In the genomic region with DNA sequence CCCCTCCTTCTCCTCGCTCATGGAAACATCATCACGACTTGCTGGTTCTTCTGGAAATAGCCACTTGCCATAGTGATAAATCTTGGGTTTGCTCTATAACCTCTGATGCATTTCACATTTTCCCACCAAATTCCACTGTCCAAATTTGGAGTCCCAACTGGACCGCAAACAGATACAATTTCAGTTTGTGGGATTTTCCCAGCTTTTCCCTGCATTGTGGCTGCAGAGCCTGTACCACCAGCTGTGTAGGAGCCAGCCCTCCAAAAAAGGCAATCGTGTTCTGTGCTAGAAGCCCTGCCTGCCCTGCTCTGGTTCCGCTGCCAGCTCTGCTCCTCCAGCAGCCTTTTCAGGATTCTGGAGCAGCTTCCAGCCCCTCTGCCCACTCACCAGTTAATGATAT, we compare ENCODE assay signal across 17 mouse cellular contexts.
DNase-seq lines count a peak whose midpoint lies in the region; ATAC-seq lines count a peak whose summit lies in the region.
"Had no signal": no experiment of that assay in that cellular context is flagged by ENCODE, and none has a peak within 500 bp of the region (broad histone marks: within the 10 kb centered on the region; RNA-seq: fewer than 3 reads in every experiment).

No protein-coding gene starts in this region.

- peak; percentile 77 for DNase-seq in embryonic facial prominence, embryonic 14.5 days (ENCODE audit: low spot score)
- DNase-seq in embryonic facial prominence, embryonic 10.5 days (ENCODE audit: low spot score) = no peak
- peak; percentile 8 for DNase-seq in kidney, postnatal 14 days
- DNase-seq in 3134 (ENCODE audit: extremely low read depth, insufficient read length, low spot score) = peak; percentile 6
- DNase-seq in gastrocnemius, postnatal 25 days = peak; percentile 16
- DNase-seq in urinary bladder, adult 18-20 months (ENCODE audit: low spot score in 2 of 2) = no peak
- DNase-seq: adrenal gland, postnatal 10 days; cerebellum, postnatal 14 days; thymus, postnatal 36 days had no signal

- H3K4me3 ChIP-seq in embryonic facial prominence, embryonic 14.5 days (ENCODE audit: low read depth, low read length) = no peak overlapping the region
- no peak overlapping the region for H3K4me3 ChIP-seq in embryonic facial prominence, embryonic 10.5 days
- H3K4me3 ChIP-seq in kidney, embryonic 14.5 days (ENCODE audit: low read length) = no peak overlapping the region
- H3K4me3 ChIP-seq: embryonic facial prominence, embryonic 13.5 days; forebrain, embryonic 13.5 days; heart, embryonic 15.5 days; kidney, embryonic 15.5 days; limb, embryonic 15.5 days had no signal

- no peak for ATAC-seq in embryonic facial prominence, embryonic 14.5 days (ENCODE audit: low read depth)
- no peak for ATAC-seq in kidney, embryonic 14.5 days (ENCODE audit: low FRiP score, low TSS enrichment)
- ATAC-seq in cerebellum, adult (ENCODE audit: insufficient number of reproducible peaks, low FRiP score, low TSS enrichment) = no peak
- ATAC-seq: forebrain, embryonic 13.5 days; hindbrain, postnatal 0 days had no signal

- no peak overlapping the region for H3K27ac ChIP-seq in embryonic facial prominence, embryonic 14.5 days (replicated peaks; ENCODE audit: low read depth, low read length)
- H3K27ac ChIP-seq in embryonic facial prominence, embryonic 10.5 days (replicated peaks) = no peak overlapping the region
- no peak overlapping the region for H3K27ac ChIP-seq in kidney, embryonic 14.5 days (ENCODE audit: low read depth, low read length)
- H3K27ac ChIP-seq: embryonic facial prominence, embryonic 13.5 days; forebrain, embryonic 13.5 days; heart, embryonic 15.5 days; hindbrain, postnatal 0 days; kidney, embryonic 15.5 days; limb, embryonic 15.5 days had no signal

- H3K36me3 ChIP-seq in embryonic facial prominence, embryonic 14.5 days (ENCODE audit: control insufficient read depth, insufficient read depth, low read length) = no peaks in the 10 kb centered on the region
- no peaks in the 10 kb centered on the region for H3K36me3 ChIP-seq in embryonic facial prominence, embryonic 10.5 days (replicated peaks)
- no peaks in the 10 kb centered on the region for H3K36me3 ChIP-seq in kidney, embryonic 14.5 days (ENCODE audit: control insufficient read depth, insufficient read depth, low read length)
- H3K36me3 ChIP-seq: embryonic facial prominence, embryonic 13.5 days; heart, embryonic 15.5 days; kidney, embryonic 15.5 days; limb, embryonic 15.5 days had no signal

- H3K4me1 ChIP-seq in embryonic facial prominence, embryonic 14.5 days (ENCODE audit: control insufficient read depth, insufficient read depth, low read length) = no peaks in the 10 kb centered on the region
- peaks cover 3% of the 10 kb centered on the region; the same call in 1 of the 2 replicates for H3K4me1 ChIP-seq in embryonic facial prominence, embryonic 10.5 days
- 0 out of 2 replicates have a peak, but pooled peaks cover 3% of the 10 kb centered on the region for H3K4me1 ChIP-seq in kidney, embryonic 14.5 days (ENCODE audit: control insufficient read depth, insufficient read depth, low read length)
- H3K4me1 ChIP-seq: forebrain, embryonic 13.5 days; limb, embryonic 15.5 days had no signal

- 58% methylated on average over 5 of the region's 5 CpGs for WGBS in embryonic facial prominence, embryonic 14.5 days
- WGBS in embryonic facial prominence, embryonic 10.5 days = 70% methylated on average over 5 of the region's 5 CpGs
- WGBS in kidney, embryonic 14.5 days = 56% methylated on average over 5 of the region's 5 CpGs

- no peaks in the 10 kb centered on the region for H3K27me3 ChIP-seq in embryonic facial prominence, embryonic 14.5 days (replicated peaks; ENCODE audit: control insufficient read depth, insufficient read depth, low read length)
- no peaks in the 10 kb centered on the region for H3K27me3 ChIP-seq in embryonic facial prominence, embryonic 10.5 days (replicated peaks; ENCODE audit: low read depth, poor library complexity, severe bottlenecking)
- H3K27me3 ChIP-seq in kidney, embryonic 14.5 days (ENCODE audit: control insufficient read depth, insufficient read depth, low read length) = no peaks in the 10 kb centered on the region
- H3K27me3 ChIP-seq: embryonic facial prominence, embryonic 13.5 days; forebrain, embryonic 13.5 days; heart, embryonic 15.5 days; kidney, embryonic 15.5 days; limb, embryonic 15.5 days had no signal

- H3K9me3 ChIP-seq in embryonic facial prominence, embryonic 14.5 days (ENCODE audit: control insufficient read depth, low read length) = no peaks in the 10 kb centered on the region
- no peaks in the 10 kb centered on the region for H3K9me3 ChIP-seq in embryonic facial prominence, embryonic 10.5 days
- no peaks in the 10 kb centered on the region for H3K9me3 ChIP-seq in kidney, embryonic 14.5 days (ENCODE audit: control insufficient read depth, low read length)
- H3K9me3 ChIP-seq: embryonic facial prominence, embryonic 13.5 days; forebrain, embryonic 13.5 days; heart, embryonic 15.5 days; kidney, embryonic 15.5 days; limb, embryonic 15.5 days had no signal

- no peak overlapping the region for H3K4me2 ChIP-seq in embryonic facial prominence, embryonic 14.5 days (ENCODE audit: low read depth, low read length)
- H3K4me2 ChIP-seq in kidney, embryonic 14.5 days (replicated peaks; ENCODE audit: low read depth, low read length) = no peak overlapping the region
- H3K4me2 ChIP-seq: embryonic facial prominence, embryonic 13.5 days; forebrain, embryonic 13.5 days; heart, embryonic 15.5 days; kidney, embryonic 15.5 days; limb, embryonic 15.5 days had no signal

- H3K9ac ChIP-seq in embryonic facial prominence, embryonic 14.5 days (ENCODE audit: low read depth, low read length) = no peak overlapping the region
- H3K9ac ChIP-seq in kidney, embryonic 14.5 days (ENCODE audit: low read depth, low read length) = no peak overlapping the region
- H3K9ac ChIP-seq: embryonic facial prominence, embryonic 13.5 days; forebrain, embryonic 13.5 days; heart, embryonic 15.5 days; kidney, embryonic 15.5 days; limb, embryonic 15.5 days had no signal

Comparison
In these comparisons a context has a peak if more than half of its experiments do, and no peak if none do; other contexts are left out.
1. DNase-seq: peak in embryonic facial prominence, embryonic 14.5 days (single experiment), kidney, postnatal 14 days (single experiment), 3134 (single experiment) and gastrocnemius, postnatal 25 days (single experiment); none in embryonic facial prominence, embryonic 10.5 days (single experiment) and urinary bladder, adult 18-20 months (0 of 2).